Mouse (Mus musculus) forebrain, postnatal 0 days (tissue): ENCODE measurements around the gene Rala. TPM values are rescaled to one million over a fixed set of nuclear protein-coding genes. Genes with fewer than 3 reads are reported as not detected.

ENCODE experiments used
- ATAC-seq: fragments of 200-750 bp; cut with Nextera tagmentation; 2 replicates; pipeline ENCODE4 v1.8.0; 2017; ENCODE audit warnings: mild to moderate bottlenecking, moderate library complexity
- DNase-seq: peaks from one replicate; pipeline ENCODE4 v3.0.0-alpha.2; 2015
- H3K27ac ChIP-seq: fragments of 300-500 bp; sonication (generic); 2 replicates; pipeline ENCODE4 v1.5.1; 2014; ENCODE audit warnings: low read depth, mild to moderate bottlenecking, antibody characterized with exemption, low read length, moderate library complexity, mixed read lengths
- H3K27me3 ChIP-seq: fragments of 300-500 bp; sonication (generic); 2 replicates; pipeline ENCODE4 v1.6.1; 2014; ENCODE audit warnings: mild to moderate bottlenecking, low read length, mixed read lengths; ENCODE audit not compliant: insufficient read depth
- H3K36me3 ChIP-seq: fragments of 300-500 bp; sonication (generic); 2 replicates; pipeline ENCODE4 v1.6.1; 2014; ENCODE audit warnings: mild to moderate bottlenecking, moderate library complexity; ENCODE audit not compliant: insufficient read depth
- H3K4me1 ChIP-seq: fragments of 300-500 bp; sonication (generic); 2 replicates; pipeline ENCODE4 v1.6.1; 2014; ENCODE audit warnings: antibody characterized with exemption; ENCODE audit not compliant: insufficient read depth
- H3K4me2 ChIP-seq: fragments of 300-500 bp; sonication (generic); 2 replicates; pipeline ENCODE4 v1.6.1; 2014; ENCODE audit warnings: low read depth, mild to moderate bottlenecking, moderate library complexity
- H3K4me3 ChIP-seq: fragments of 300-500 bp; sonication (generic); 2 replicates; pipeline ENCODE4 v1.5.1; 2014; ENCODE audit warnings: low read depth, low read length, mixed read lengths
- H3K9ac ChIP-seq: fragments of 300-500 bp; sonication (generic); 2 replicates; pipeline ENCODE4 v1.6.1; 2014; ENCODE audit warnings: mild to moderate bottlenecking
- H3K9me3 ChIP-seq: fragments of 300-500 bp; sonication (generic); 2 replicates; pipeline ENCODE4 v1.6.1; 2016; ENCODE audit warnings: low read length
- CTCF ChIP-seq: sonication (generic); IDR thresholded peaks from 2 replicates; pipeline ENCODE4 v1.5.1; 2016; ENCODE audit warnings: antibody characterized with exemption, control low read depth, low read depth
- WGBS: fragments of 180-500 bp; shearing (Covaris S2); extraction: QIAGEN DNeasy Blood & Tissue Kit; methylation state at CpG from one replicate; pipeline ENCODE4 v1.1.7; 2014; 5-methylcytosine and 5-hydroxymethylcytosine counted together
- polyA plus RNA-seq: library from polyadenylated mRNA; unstranded; fragments of >200 nt; fragmentation: Nextera tagmentation; extraction: Ambion mirVana; gene quantifications from 2 replicates; pipeline ENCODE4 v1.2.1, GENCODE M21; 2015
- total RNA-seq: library from RNA; depleted of rRNA; stranded (reverse); fragments of >200 nt; gene quantifications from 2 replicates; pipeline ENCODE4 v1.2.3, GENCODE M21; 2014; rRNA removed

Rala gene
- total and polyA plus RNA-seq, 2 experiments from 2014 or later, result 107 to 254 TPM

- no peaks in the 10 kb centered on the region for H3K36me3 ChIP-seq
- no peak overlapping the region for H3K27ac ChIP-seq
- TF ChIP-seq CTCF, result no peak
- no peak overlapping the region for H3K9ac ChIP-seq
- H3K9me3 ChIP-seq, result no peaks in the 10 kb centered on the region
- DNase-seq (no peak), ATAC-seq (no peak)
- WGBS, result 84% methylated on average over 7 of the region's 7 CpGs
- H3K27me3 ChIP-seq, result no peaks in the 10 kb centered on the region
- H3K4me1 ChIP-seq, result no peaks in the 10 kb centered on the region
- H3K4me2 ChIP-seq, result no peak overlapping the region
- H3K4me3 ChIP-seq, result no peak overlapping the region
Observed at GRCm38 (mm10) chr13:17836808-17837207, 107.2 kb downstream of the Rala start.

GRCm38 (mm10) chr13:17832940-17833339, 111.1 kb downstream of the Rala start:
- Histone ChIP-seq H3K4me1 (no peaks in the 10 kb centered on the region), H3K4me3 (no peak overlapping the region), H3K9me3 (no peaks in the 10 kb centered on the region), H3K4me2 (no peak overlapping the region), H3K36me3 (no peaks in the 10 kb centered on the region), H3K9ac (no peak overlapping the region), H3K27me3 (no peaks in the 10 kb centered on the region), H3K27ac (no peak overlapping the region)
- no peak for ATAC-seq
- 73% methylated on average over 3 of the region's 3 CpGs for WGBS
- TF ChIP-seq CTCF, result no peak
- no peak for DNase-seq

Other genes with a start within 250 kb of the Rala start
- 15.2 and 20.1 TPM in 2 replicates for gene Mplkip, start 249.0 kb downstream of the Rala start, total RNA-seq
- gene Mplkip, start 249.0 kb downstream of the Rala start, polyA plus RNA-seq, result 32.0 and 37.0 TPM in 2 replicates
- 0.77 and 1.4 TPM in 2 replicates for gene Sugct, start 248.7 kb downstream of the Rala start, total RNA-seq
- gene Sugct, start 248.7 kb downstream of the Rala start, polyA plus RNA-seq, result 1.7 and 2.1 TPM in 2 replicates
- 88.0 and 98.3 TPM in 2 replicates for gene Cdk13, start 139.1 kb downstream of the Rala start, total RNA-seq
- gene Cdk13, start 139.1 kb downstream of the Rala start, polyA plus RNA-seq, result 7.5 and 9.5 TPM in 2 replicates
- gene Yae1d1, start 49.1 kb upstream of the Rala start, total RNA-seq, result 18.6 and 33.4 TPM in 2 replicates
- gene Yae1d1, start 49.1 kb upstream of the Rala start, polyA plus RNA-seq, result 63.6 and 68.9 TPM in 2 replicates